Mouse (Mus musculus): Measurements from ENCODE around the gene Mpp3.

- no peak for TF ChIP-seq POLR2A (IDR thresholded peaks at IDR 0.05; ENCODE audit: low read depth, low read length)
- no peak for TF ChIP-seq HCFC1 (IDR thresholded peaks at IDR 0.05; ENCODE audit: low read depth, low read length)
Observed at GRCm38 (mm10) chr11:101969835-101970234, 58.4 kb downstream of the Mpp3 start.

All from CH12.LX (cell line).